Mouse (Mus musculus) heart, embryonic 15.5 days (tissue): ENCODE results near the gene Cdc42ep2. TPM values are rescaled to one million over a fixed set of nuclear protein-coding genes. Genes with fewer than 3 reads are reported as not detected.
A peak's percentile ranks its signal among the peaks of the same experiment; 100 is the strongest.

Experiments used
- ATAC-seq: fragments of 200-750 bp; cut with Nextera tagmentation; replicated peaks from 2 replicates; pipeline ENCODE4 v1.8.0; 2017; ENCODE audit warnings: low read depth, moderate TSS enrichment; ENCODE audit not compliant: insufficient number of reproducible peaks, insufficient read depth, low FRiP score
- H3K27ac ChIP-seq: fragments of 300-500 bp; sonication (generic); 2 replicates; pipeline ENCODE4 v1.5.1; 2015; ENCODE audit warnings: mild to moderate bottlenecking, inconsistent platforms
- H3K27me3 ChIP-seq: fragments of 300-500 bp; sonication (generic); 2 replicates; pipeline ENCODE4 v1.6.1; 2015; ENCODE audit warnings: inconsistent platforms
- H3K36me3 ChIP-seq: fragments of 300-500 bp; sonication (generic); 2 replicates; pipeline ENCODE4 v1.6.1; 2015; ENCODE audit warnings: mild to moderate bottlenecking, inconsistent platforms
- H3K4me1 ChIP-seq: fragments of 300-500 bp; sonication (generic); replicated peaks from 2 replicates; pipeline ENCODE4 v1.6.1; 2015; ENCODE audit warnings: inconsistent platforms
- H3K4me2 ChIP-seq: fragments of 300-500 bp; sonication (generic); 2 replicates; pipeline ENCODE4 v1.6.1; 2015; ENCODE audit warnings: inconsistent platforms, mild to moderate bottlenecking, moderate library complexity
- H3K4me3 ChIP-seq: fragments of 300-500 bp; sonication (generic); 2 replicates; pipeline ENCODE4 v1.5.1; 2015; ENCODE audit warnings: mild to moderate bottlenecking, inconsistent platforms
- H3K9ac ChIP-seq: fragments of 300-500 bp; sonication (generic); 2 replicates; pipeline ENCODE4 v1.6.1; 2015; ENCODE audit warnings: mild to moderate bottlenecking, inconsistent platforms
- H3K9me3 ChIP-seq: fragments of 300-500 bp; sonication (generic); replicated peaks from 2 replicates; pipeline ENCODE4 v1.6.1; 2016; ENCODE audit warnings: inconsistent platforms
- WGBS: fragments of 180-500 bp; shearing (Covaris S2); methylation state at CpG from one replicate; pipeline ENCODE4 v1.1.7; 2015; ENCODE audit warnings: mixed read lengths; 5-methylcytosine and 5-hydroxymethylcytosine counted together
- polyA plus RNA-seq: library from polyadenylated mRNA; unstranded; fragments of >200 nt; fragmentation: Nextera tagmentation; extraction: Ambion mirVana; gene quantifications from 2 replicates; pipeline ENCODE4 v1.2.1, GENCODE M21; 2015

The Cdc42ep2 gene
- polyA plus RNA-seq, 1 experiment from 2014 or later: 10.4 TPM

DNA sequence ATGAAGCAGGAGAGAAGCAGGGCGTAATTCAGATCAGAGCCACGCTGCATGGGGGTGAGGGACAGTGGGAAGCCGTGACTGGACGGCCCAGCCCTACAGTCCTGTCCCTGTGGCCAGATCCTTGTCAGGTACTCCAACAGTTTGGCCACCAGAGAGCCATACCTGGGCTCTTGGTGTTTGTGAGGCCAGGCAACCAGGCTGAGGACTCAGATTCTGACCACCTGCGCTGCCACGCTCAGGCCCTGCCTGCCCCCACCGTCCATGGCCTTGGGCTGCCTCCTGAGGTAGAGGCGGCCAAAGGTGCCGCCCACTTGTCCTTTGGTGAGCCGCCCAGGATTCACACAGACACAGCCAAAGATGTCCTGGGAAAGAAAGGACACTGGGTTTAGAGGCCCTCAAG lies 16.0 kb upstream of the Cdc42ep2 start:
- Histone ChIP-seq H3K27me3 (no peaks in the 10 kb centered on the region), H3K4me1 (peaks cover 67% of the 10 kb centered on the region), H3K4me2 (no peak overlapping the region), H3K36me3 (peaks cover 15% of the 10 kb centered on the region; the same call in 1 of the 2 replicates), H3K9me3 (no peaks in the 10 kb centered on the region), H3K9ac (no peak overlapping the region), H3K4me3 (no peak overlapping the region), H3K27ac (peak overlapping the region; percentile 71)
- 79% methylated on average over 10 of the region's 10 CpGs for WGBS
- ATAC-seq: no peak

DNA sequence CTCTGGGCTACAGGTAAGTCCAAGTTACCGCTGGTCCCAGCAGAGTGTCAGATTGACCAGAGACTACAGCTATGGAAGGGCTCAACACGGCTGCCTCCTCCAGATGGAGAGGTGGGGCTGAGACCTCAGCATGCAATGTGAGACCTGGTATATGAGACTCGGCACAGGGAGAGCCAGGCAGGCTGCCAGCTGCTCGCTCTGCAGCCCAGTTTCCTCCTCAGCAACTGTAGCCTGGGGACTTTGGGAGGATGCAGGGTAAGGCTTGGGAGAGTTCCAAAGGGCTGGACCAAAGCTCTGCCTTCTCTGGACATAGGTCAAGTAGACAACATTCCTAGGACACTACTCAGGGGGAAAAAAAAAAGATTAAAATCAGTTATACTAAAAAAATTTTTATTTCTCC lies 15.6 kb upstream of the Cdc42ep2 start:
- H3K4me3 ChIP-seq: no peak overlapping the region
- peaks cover 67% of the 10 kb centered on the region for H3K4me1 ChIP-seq
- no peak overlapping the region for H3K4me2 ChIP-seq
- no peaks in the 10 kb centered on the region for H3K27me3 ChIP-seq
- 0 out of 2 replicates have a peak, but pooled peaks have one; percentile 25 for ATAC-seq
- H3K27ac ChIP-seq: peak overlapping the region; percentile 71
- peaks cover 15% of the 10 kb centered on the region; the same call in 1 of the 2 replicates for H3K36me3 ChIP-seq
- WGBS: 41% methylated on average over 4 of the region's 4 CpGs
- H3K9me3 ChIP-seq: no peaks in the 10 kb centered on the region
- peak overlapping the region; percentile 26; the same call in 1 of the 2 replicates for H3K9ac ChIP-seq

- Histone ChIP-seq H3K4me3 (no peak overlapping the region), H3K36me3 (peaks cover 15% of the 10 kb centered on the region; the same call in 1 of the 2 replicates), H3K9me3 (no peaks in the 10 kb centered on the region), H3K4me2 (no peak overlapping the region), H3K9ac (peak overlapping the region; percentile 26; the same call in 1 of the 2 replicates), H3K27ac (peak overlapping the region; percentile 71), H3K4me1 (peaks cover 67% of the 10 kb centered on the region), H3K27me3 (no peaks in the 10 kb centered on the region)
- WGBS: 77% methylated on average over 5 of the region's 5 CpGs
- no peak for ATAC-seq
Measured at GRCm38 (mm10) chr19:5939715-5940114, 15.1 kb upstream of the Cdc42ep2 start.

- Histone ChIP-seq H3K27me3 (no peaks in the 10 kb centered on the region), H3K36me3 (peaks cover 15% of the 10 kb centered on the region; the same call in 1 of the 2 replicates), H3K9ac (no peak overlapping the region), H3K27ac (0 out of 2 replicates have a peak overlapping the region, but pooled peaks have one; percentile 62), H3K4me2 (no peak overlapping the region), H3K4me3 (no peak overlapping the region), H3K9me3 (no peaks in the 10 kb centered on the region), H3K4me1 (peaks cover 58% of the 10 kb centered on the region)
- no peak for ATAC-seq
- WGBS: 83% methylated on average over 6 of the region's 6 CpGs
Measured at GRCm38 (mm10) chr19:5938516-5938915, 13.9 kb upstream of the Cdc42ep2 start.

DNA sequence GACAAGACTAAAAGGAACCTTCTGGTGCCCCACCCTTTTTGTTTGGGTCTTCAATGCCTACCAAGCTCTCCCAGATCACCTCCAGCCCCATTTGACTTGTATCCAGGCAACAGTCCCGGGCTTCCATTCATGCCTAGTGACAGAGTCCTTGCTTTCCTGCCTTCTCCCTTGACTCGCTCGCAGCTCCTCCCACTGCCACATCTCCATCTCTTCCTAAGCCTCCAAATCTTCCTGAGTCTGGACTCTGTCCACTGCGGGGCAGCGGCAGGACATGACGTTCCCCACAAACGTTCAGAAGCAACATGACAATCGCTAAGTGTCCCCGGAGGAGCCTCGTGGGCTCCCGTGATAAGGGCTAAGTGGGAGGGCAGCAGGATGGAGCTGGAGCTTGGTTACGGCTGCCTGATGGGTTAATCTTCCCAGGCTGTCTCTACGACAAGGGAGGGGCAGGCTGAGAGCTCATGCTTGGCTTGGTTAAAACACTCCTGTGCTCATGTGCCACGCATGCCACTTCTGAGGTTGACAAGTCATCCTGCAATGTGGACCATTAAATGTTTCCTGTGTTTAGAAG lies 13.3 kb upstream of the Cdc42ep2 start:
- no peak for ATAC-seq
- H3K36me3 ChIP-seq: peaks cover 15% of the 10 kb centered on the region; the same call in 1 of the 2 replicates
- peaks cover 53% of the 10 kb centered on the region for H3K4me1 ChIP-seq
- WGBS: 8% methylated on average over 14 of the region's 14 CpGs
- H3K9ac ChIP-seq: 0 out of 2 replicates have a peak overlapping the region, but pooled peaks have one; percentile 14
- H3K27me3 ChIP-seq: no peaks in the 10 kb centered on the region
- H3K27ac ChIP-seq: peak overlapping the region; percentile 62
- H3K9me3 ChIP-seq: no peaks in the 10 kb centered on the region
- peak overlapping the region; percentile 49 for H3K4me2 ChIP-seq
- H3K4me3 ChIP-seq: no peak overlapping the region

GRCm38 (mm10) chr19:5937095-5937835 lies 12.6 kb upstream of the Cdc42ep2 start:
- Histone ChIP-seq H3K4me2 (peak overlapping the region; percentile 49; the same call in 1 of the 2 replicates), H3K4me1 (peaks cover 47% of the 10 kb centered on the region), H3K27me3 (no peaks in the 10 kb centered on the region), H3K27ac (peak overlapping the region; percentile 62), H3K4me3 (no peak overlapping the region), H3K9me3 (no peaks in the 10 kb centered on the region), H3K36me3 (peaks cover 15% of the 10 kb centered on the region; the same call in 1 of the 2 replicates), H3K9ac (0 out of 2 replicates have a peak overlapping the region, but pooled peaks have one; percentile 14)
- no peak for ATAC-seq
- WGBS: 67% methylated on average over 21 of the region's 21 CpGs

DNA sequence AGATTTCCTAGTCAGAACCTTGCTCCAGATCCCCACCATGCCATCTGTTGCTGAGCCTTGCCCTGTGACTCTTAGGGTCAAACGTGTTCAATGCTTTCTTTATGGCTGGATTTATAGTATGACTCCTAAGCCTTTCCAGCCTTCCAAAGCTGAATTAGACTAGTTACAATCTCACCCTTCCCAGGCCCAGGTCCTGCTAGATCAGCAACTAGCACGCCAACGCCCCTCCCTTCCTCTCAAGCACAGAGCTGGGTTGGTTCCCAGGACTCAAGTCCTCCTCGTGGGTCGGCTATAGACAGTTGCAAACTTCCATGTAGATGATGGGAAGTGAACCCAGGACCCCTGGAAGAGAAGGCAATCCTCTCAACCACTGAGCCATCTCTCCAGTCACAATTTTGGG lies 11.1 kb upstream of the Cdc42ep2 start:
- 37% methylated on average over 5 of the region's 5 CpGs for WGBS
- Histone ChIP-seq H3K9ac (no peak overlapping the region), H3K36me3 (0 out of 2 replicates have a peak, but pooled peaks cover 4% of the 10 kb centered on the region), H3K9me3 (no peaks in the 10 kb centered on the region), H3K27me3 (no peaks in the 10 kb centered on the region), H3K4me2 (0 out of 2 replicates have a peak overlapping the region, but pooled peaks have one; percentile 25), H3K4me1 (peaks cover 45% of the 10 kb centered on the region), H3K27ac (peak overlapping the region; percentile 67), H3K4me3 (no peak overlapping the region)
- no peak for ATAC-seq

DNA sequence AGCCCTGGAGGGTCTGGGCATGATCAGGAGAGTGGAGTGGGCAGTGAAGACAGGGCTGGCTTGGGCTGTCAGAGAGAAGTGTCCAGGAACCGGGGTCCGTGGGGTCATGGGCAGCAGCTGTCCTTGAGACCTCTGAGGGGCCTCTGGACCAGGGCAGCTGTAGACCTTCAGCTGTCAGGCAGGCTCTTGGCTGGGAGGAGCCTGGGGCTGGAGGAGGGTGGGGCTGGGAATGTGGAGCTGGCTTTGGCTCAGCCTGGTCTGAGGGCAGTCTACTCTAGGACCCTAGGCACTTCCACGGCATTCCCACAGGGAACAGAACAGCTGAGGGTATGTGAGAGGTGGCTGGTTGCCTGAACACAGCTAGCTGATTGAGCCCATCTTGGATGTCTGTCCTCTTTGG lies 10.7 kb upstream of the Cdc42ep2 start:
- no peaks in the 10 kb centered on the region for H3K9me3 ChIP-seq
- 0 out of 2 replicates have a peak overlapping the region, but pooled peaks have one; percentile 25 for H3K4me2 ChIP-seq
- peak; percentile 83 for ATAC-seq
- H3K27ac ChIP-seq: peak overlapping the region; percentile 67
- H3K4me1 ChIP-seq: peaks cover 42% of the 10 kb centered on the region
- 0 out of 2 replicates have a peak, but pooled peaks cover 4% of the 10 kb centered on the region for H3K36me3 ChIP-seq
- H3K9ac ChIP-seq: no peak overlapping the region
- WGBS: 11% methylated on average over 3 of the region's 3 CpGs
- no peak overlapping the region for H3K4me3 ChIP-seq
- H3K27me3 ChIP-seq: no peaks in the 10 kb centered on the region

DNA sequence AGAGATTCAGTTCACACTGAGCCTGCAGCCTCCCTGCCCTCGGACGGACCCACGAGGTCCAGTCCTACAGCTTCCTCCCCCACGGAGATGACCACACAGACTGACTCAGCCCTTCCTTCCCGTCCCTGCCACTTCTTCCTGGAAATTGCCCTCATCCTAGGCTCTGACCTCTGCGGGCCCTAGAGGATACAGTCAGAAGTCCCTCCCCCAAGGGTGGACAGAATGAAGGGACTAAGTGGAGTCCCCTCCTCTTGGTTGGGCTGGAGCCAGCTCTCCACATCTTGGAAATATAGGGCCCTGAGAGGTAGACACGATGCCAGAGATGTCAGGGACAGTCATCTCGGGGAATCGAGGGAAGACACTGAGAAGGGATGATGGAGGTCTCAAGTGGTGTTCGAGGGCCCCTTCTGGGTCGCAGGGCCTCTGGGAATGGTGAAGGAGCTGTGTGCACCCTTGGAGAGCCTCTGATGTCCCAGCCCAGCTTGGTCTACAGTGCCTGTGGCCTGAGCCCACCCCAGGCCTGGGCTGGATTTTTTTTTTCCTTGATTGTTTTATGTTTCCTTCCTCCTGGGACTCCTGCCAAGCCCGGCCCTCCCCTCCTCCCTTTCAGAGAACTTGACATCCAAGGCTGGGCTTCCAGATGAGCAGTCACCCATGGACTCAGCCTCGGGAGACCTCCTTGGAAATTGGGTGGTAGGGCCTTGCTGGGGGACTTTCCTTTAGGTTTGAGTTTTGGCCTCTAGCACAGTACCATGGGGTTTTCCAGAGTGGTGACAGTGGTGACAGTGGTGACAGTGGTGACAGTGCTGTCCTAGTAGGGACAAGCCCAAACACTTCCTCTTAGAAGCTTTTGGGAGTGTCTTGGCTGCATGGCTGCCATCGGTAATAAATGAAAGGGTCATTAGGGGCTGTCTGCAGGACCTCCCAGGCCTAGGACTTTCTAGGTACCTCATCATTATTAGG lies 5.3 kb upstream of the Cdc42ep2 start:
- Histone ChIP-seq H3K36me3 (no peaks in the 10 kb centered on the region), H3K4me1 (peaks cover 36% of the 10 kb centered on the region), H3K27ac (peak overlapping the region; percentile 68), H3K9ac (no peak overlapping the region), H3K4me2 (no peak overlapping the region), H3K4me3 (no peak overlapping the region), H3K9me3 (no peaks in the 10 kb centered on the region), H3K27me3 (no peaks in the 10 kb centered on the region)
- ATAC-seq: no peak; the same call in 1 of the 2 replicates
- 49% methylated on average over 14 of the region's 14 CpGs for WGBS

DNA sequence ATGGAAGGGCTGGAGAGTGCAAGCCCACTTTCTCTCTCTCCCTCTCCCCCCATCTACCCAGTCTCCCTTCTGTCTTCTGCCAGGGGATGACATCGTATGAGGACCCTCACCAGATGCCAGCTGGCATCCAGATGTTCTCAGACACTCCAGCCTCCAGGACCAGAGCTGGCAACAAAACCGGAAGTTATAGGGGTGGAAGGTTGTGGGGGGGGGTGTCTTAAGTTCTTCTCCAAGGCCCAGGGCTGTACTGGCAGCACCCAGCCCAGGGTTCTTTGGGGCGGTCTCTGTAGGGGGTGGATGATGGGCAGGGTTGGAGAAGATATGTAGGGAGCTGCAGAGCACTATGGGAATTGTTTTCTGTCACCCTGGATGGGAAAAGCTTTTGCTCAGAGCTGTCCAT lies 3.9 kb upstream of the Cdc42ep2 start:
- Histone ChIP-seq H3K36me3 (no peaks in the 10 kb centered on the region), H3K9me3 (no peaks in the 10 kb centered on the region), H3K27ac (no peak overlapping the region), H3K4me1 (peaks cover 36% of the 10 kb centered on the region), H3K4me3 (no peak overlapping the region), H3K4me2 (no peak overlapping the region), H3K9ac (no peak overlapping the region), H3K27me3 (no peaks in the 10 kb centered on the region)
- ATAC-seq: no peak
- WGBS: 59% methylated on average over 3 of the region's 3 CpGs
